Mouse (Mus musculus): ENCODE results near the gene Jazf1.

DNA sequence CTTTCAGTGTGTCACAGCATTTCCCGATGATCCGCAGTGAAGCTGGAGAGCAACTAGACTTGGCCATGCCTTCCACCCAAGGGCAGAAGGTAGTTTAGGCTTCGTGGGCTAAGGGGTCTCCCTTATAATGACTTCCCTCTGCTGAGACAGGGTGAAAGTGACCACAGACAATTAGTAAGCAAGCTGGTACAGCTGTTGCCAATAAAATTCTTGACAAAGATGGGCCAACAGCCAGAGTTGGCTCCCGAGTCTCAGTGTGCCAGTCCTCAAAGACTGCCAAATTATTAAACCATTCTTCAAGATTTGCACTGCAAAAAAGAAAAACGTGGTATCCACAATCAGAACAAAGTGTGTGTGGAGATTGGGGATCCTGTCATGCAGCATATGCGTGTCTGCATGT lies 220.2 kb downstream of the Jazf1 start:
- TF ChIP-seq CTCF (IDR thresholded peaks at IDR 0.05; ENCODE audit: low read depth): no peak
- TF ChIP-seq EP300 (IDR thresholded peaks at IDR 0.05; ENCODE audit: low read depth): no peak

Data from liver, embryonic 14.5 days (tissue).